Mouse (Mus musculus) hindbrain, embryonic 10.5 days (tissue): ENCODE results near the gene Shank2. TPM values are rescaled to one million over a fixed set of nuclear protein-coding genes. Genes with fewer than 3 reads are reported as not detected.

Source experiments
- DNase-seq: peaks from one replicate; pipeline ENCODE4 v3.0.0-alpha.2; 2017; ENCODE audit warnings: low spot score
- H3K27ac ChIP-seq: fragments of 300-500 bp; sonication (generic); 2 replicates; pipeline ENCODE4 v1.5.1; 2016; ENCODE audit warnings: mild to moderate bottlenecking, moderate library complexity
- H3K27me3 ChIP-seq: fragments of 300-500 bp; sonication (generic); 2 replicates; pipeline ENCODE4 v1.6.1; 2016; ENCODE audit warnings: mild to moderate bottlenecking; ENCODE audit not compliant: poor library complexity, insufficient read depth, severe bottlenecking
- H3K36me3 ChIP-seq: fragments of 300-500 bp; sonication (generic); 2 replicates; pipeline ENCODE4 v1.6.1; 2016; ENCODE audit warnings: mild to moderate bottlenecking, moderate library complexity
- H3K4me1 ChIP-seq: fragments of 300-500 bp; sonication (generic); replicated peaks from 2 replicates; pipeline ENCODE4 v1.6.1; 2016; ENCODE audit warnings: mild to moderate bottlenecking
- H3K4me3 ChIP-seq: fragments of 300-500 bp; sonication (generic); 2 replicates; pipeline ENCODE4 v1.5.1; 2016; ENCODE audit warnings: mild to moderate bottlenecking, moderate library complexity
- H3K9me3 ChIP-seq: fragments of 300-500 bp; sonication (generic); 2 replicates; pipeline ENCODE4 v1.6.1; 2016; ENCODE audit warnings: mild to moderate bottlenecking, moderate library complexity
- WGBS: fragments of 180-500 bp; shearing (Covaris S2); methylation state at CpG from one replicate; pipeline ENCODE4 v1.1.7; 2016; 5-methylcytosine and 5-hydroxymethylcytosine counted together
- polyA plus RNA-seq: library from polyadenylated mRNA; unstranded; fragments of >200 nt; fragmentation: Nextera tagmentation; extraction: Ambion mirVana; gene quantifications from 2 replicates; pipeline ENCODE4 v1.2.1, GENCODE M21; 2016

Shank2 gene
- polyA plus RNA-seq, 1 experiment from 2014 or later: 1.6 TPM

- no peak for DNase-seq
- peaks cover 20% of the 10 kb centered on the region for H3K4me1 ChIP-seq
- H3K27ac ChIP-seq: no peak overlapping the region
- no peaks in the 10 kb centered on the region for H3K9me3 ChIP-seq
- 81% methylated on average over 3 of the region's 3 CpGs for WGBS
- no peaks in the 10 kb centered on the region for H3K36me3 ChIP-seq
- no peaks in the 10 kb centered on the region for H3K27me3 ChIP-seq
- H3K4me3 ChIP-seq: no peak overlapping the region
Measured at GRCm38 (mm10) chr7:144246271-144246670, 244.5 kb downstream of the Shank2 start.

- peaks cover 5% of the 10 kb centered on the region; the same call in 1 of the 2 replicates for H3K4me1 ChIP-seq
- WGBS: 45% methylated on average over 2 of the region's 2 CpGs
- H3K27ac ChIP-seq: no peak overlapping the region
- no peaks in the 10 kb centered on the region for H3K9me3 ChIP-seq
- no peak for DNase-seq
- H3K36me3 ChIP-seq: no peaks in the 10 kb centered on the region
- no peak overlapping the region for H3K4me3 ChIP-seq
- no peaks in the 10 kb centered on the region for H3K27me3 ChIP-seq
Measured at GRCm38 (mm10) chr7:144248686-144249422, 247.1 kb downstream of the Shank2 start.

GRCm38 (mm10) chr7:144250791-144251190 is 249.1 kb downstream of the Shank2 start:
- Histone ChIP-seq H3K4me1 (peaks cover 15% of the 10 kb centered on the region), H3K36me3 (no peaks in the 10 kb centered on the region), H3K27me3 (no peaks in the 10 kb centered on the region), H3K27ac (no peak overlapping the region), H3K4me3 (no peak overlapping the region), H3K9me3 (no peaks in the 10 kb centered on the region)
- 75% methylated on average over 4 of the region's 4 CpGs for WGBS
- no peak for DNase-seq

- DNase-seq: no peak
- Histone ChIP-seq H3K27me3 (no peaks in the 10 kb centered on the region), H3K9me3 (no peaks in the 10 kb centered on the region), H3K27ac (no peak overlapping the region), H3K36me3 (no peaks in the 10 kb centered on the region), H3K4me3 (no peak overlapping the region), H3K4me1 (peaks cover 19% of the 10 kb centered on the region)
- 58% methylated on average over 6 of the region's 6 CpGs for WGBS
Measured at GRCm38 (mm10) chr7:144251250-144251649, 249.5 kb downstream of the Shank2 start.

- Histone ChIP-seq H3K4me3 (no peak overlapping the region), H3K4me1 (peaks cover 16% of the 10 kb centered on the region), H3K9me3 (no peaks in the 10 kb centered on the region), H3K36me3 (no peaks in the 10 kb centered on the region), H3K27ac (no peak overlapping the region), H3K27me3 (no peaks in the 10 kb centered on the region)
- DNase-seq: no peak
- 41% methylated on average over 8 of the region's 8 CpGs for WGBS
Measured at GRCm38 (mm10) chr7:144254674-144255246, 253.0 kb downstream of the Shank2 start.

- Histone ChIP-seq H3K4me3 (no peak overlapping the region), H3K36me3 (no peaks in the 10 kb centered on the region), H3K9me3 (no peaks in the 10 kb centered on the region), H3K27ac (no peak overlapping the region), H3K27me3 (no peaks in the 10 kb centered on the region), H3K4me1 (peaks cover 16% of the 10 kb centered on the region)
- 69% methylated on average over 7 of the region's 7 CpGs for WGBS
- no peak for DNase-seq
Measured at GRCm38 (mm10) chr7:144257821-144258220, 256.1 kb downstream of the Shank2 start.

GRCm38 (mm10) chr7:144258332-144258731 is 256.6 kb downstream of the Shank2 start:
- Histone ChIP-seq H3K9me3 (no peaks in the 10 kb centered on the region), H3K27ac (no peak overlapping the region), H3K36me3 (no peaks in the 10 kb centered on the region), H3K4me3 (no peak overlapping the region), H3K27me3 (no peaks in the 10 kb centered on the region), H3K4me1 (peaks cover 16% of the 10 kb centered on the region)
- WGBS: 69% methylated on average over 4 of the region's 4 CpGs
- DNase-seq: no peak

GRCm38 (mm10) chr7:144262666-144263065 is 260.9 kb downstream of the Shank2 start:
- 85% methylated on average over 6 of the region's 6 CpGs for WGBS

GRCm38 (mm10) chr7:144266745-144267144 is 265.0 kb downstream of the Shank2 start:
- DNase-seq: no peak
- Histone ChIP-seq H3K4me1 (peaks cover 6% of the 10 kb centered on the region; the same call in 1 of the 2 replicates), H3K9me3 (no peaks in the 10 kb centered on the region)

More at GRCm38 (mm10) chr7:144262666-144263065, 260.9 kb downstream of the Shank2 start:
- Histone ChIP-seq H3K36me3 (no peaks in the 10 kb centered on the region), H3K9me3 (no peaks in the 10 kb centered on the region), H3K4me3 (no peak overlapping the region), H3K27me3 (no peaks in the 10 kb centered on the region), H3K4me1 (peaks cover 7% of the 10 kb centered on the region; the same call in 1 of the 2 replicates), H3K27ac (no peak overlapping the region)
- DNase-seq: no peak

GRCm38 (mm10) chr7:144268329-144268728 is 266.6 kb downstream of the Shank2 start:
- peaks cover 6% of the 10 kb centered on the region; the same call in 1 of the 2 replicates for H3K4me1 ChIP-seq
- no peak overlapping the region for H3K27ac ChIP-seq
- H3K27me3 ChIP-seq: no peaks in the 10 kb centered on the region
- H3K4me3 ChIP-seq: no peak overlapping the region
- WGBS: 86% methylated on average over 7 of the region's 7 CpGs
- no peaks in the 10 kb centered on the region for H3K36me3 ChIP-seq
- H3K9me3 ChIP-seq: no peaks in the 10 kb centered on the region
- DNase-seq: no peak

More at GRCm38 (mm10) chr7:144266745-144267144, 265.0 kb downstream of the Shank2 start:
- Histone ChIP-seq H3K36me3 (no peaks in the 10 kb centered on the region), H3K27me3 (no peaks in the 10 kb centered on the region), H3K4me3 (no peak overlapping the region), H3K27ac (no peak overlapping the region)
- WGBS: 75% methylated on average over 7 of the region's 7 CpGs

GRCm38 (mm10) chr7:144268778-144269177 is 267.1 kb downstream of the Shank2 start:
- no peak for DNase-seq
- peaks cover 6% of the 10 kb centered on the region; the same call in 1 of the 2 replicates for H3K4me1 ChIP-seq
- H3K4me3 ChIP-seq: no peak overlapping the region
- no peaks in the 10 kb centered on the region for H3K27me3 ChIP-seq
- H3K36me3 ChIP-seq: no peaks in the 10 kb centered on the region
- 84% methylated on average over 4 of the region's 4 CpGs for WGBS
- H3K27ac ChIP-seq: no peak overlapping the region
- no peaks in the 10 kb centered on the region for H3K9me3 ChIP-seq

GRCm38 (mm10) chr7:144271074-144271473 is 269.3 kb downstream of the Shank2 start:
- no peaks in the 10 kb centered on the region for H3K36me3 ChIP-seq
- no peak overlapping the region for H3K27ac ChIP-seq
- H3K27me3 ChIP-seq: no peaks in the 10 kb centered on the region
- H3K4me1 ChIP-seq: no peaks in the 10 kb centered on the region
- H3K4me3 ChIP-seq: no peak overlapping the region
- no peaks in the 10 kb centered on the region for H3K9me3 ChIP-seq
- WGBS: 96% methylated on average over 2 of the region's 2 CpGs
- DNase-seq: no peak

- Histone ChIP-seq H3K27me3 (peaks cover 3% of the 10 kb centered on the region; the same call in 1 of the 2 replicates), H3K36me3 (no peaks in the 10 kb centered on the region), H3K9me3 (no peaks in the 10 kb centered on the region), H3K27ac (no peak overlapping the region), H3K4me3 (no peak overlapping the region), H3K4me1 (peaks cover 7% of the 10 kb centered on the region)
- 77% methylated on average over 4 of the region's 4 CpGs for WGBS
- DNase-seq: no peak
Measured at GRCm38 (mm10) chr7:144278703-144279102, 277.0 kb downstream of the Shank2 start.
